Mouse (Mus musculus) urinary bladder, adult 18-20 months (tissue): ENCODE measurements at regions not wholly inside any gene's neighbourhood (a gene's known extent, or its start where the extent isn't known, plus 50 kb on each side); places are given as distances from the start of the nearest gene placed in this dataset.

ENCODE experiments used
- DNase-seq, 2 experiments: peaks; one replicate each; pipeline ENCODE4 v3.0.0; 2022; ENCODE audit warnings: low spot score in 2 of 2, mixed read lengths in 2 of 2

GRCm38 (mm10) chr8:126833471-126834453 lies 111.9 kb downstream of the Tomm20 start:
- peak in 1 of 2 experiments; percentile 54 for DNase-seq

GRCm38 (mm10) chr8:126833006-126833405 lies 112.6 kb downstream of the Tomm20 start:
- DNase-seq, result no peak

GRCm38 (mm10) chr8:126832163-126832978 lies 113.3 kb downstream of the Tomm20 start:
- DNase-seq, result no peak

GRCm38 (mm10) chr8:126831312-126832162 lies 114.1 kb downstream of the Tomm20 start:
- no peak for DNase-seq

- no peak for DNase-seq
Measured at GRCm38 (mm10) chr8:126830242-126830530, 115.5 kb downstream of the Tomm20 start.

- peak; percentile 60 to 68 for DNase-seq
Measured at GRCm38 (mm10) chr8:126829376-126830241, 116.0 kb downstream of the Tomm20 start.

DNA sequence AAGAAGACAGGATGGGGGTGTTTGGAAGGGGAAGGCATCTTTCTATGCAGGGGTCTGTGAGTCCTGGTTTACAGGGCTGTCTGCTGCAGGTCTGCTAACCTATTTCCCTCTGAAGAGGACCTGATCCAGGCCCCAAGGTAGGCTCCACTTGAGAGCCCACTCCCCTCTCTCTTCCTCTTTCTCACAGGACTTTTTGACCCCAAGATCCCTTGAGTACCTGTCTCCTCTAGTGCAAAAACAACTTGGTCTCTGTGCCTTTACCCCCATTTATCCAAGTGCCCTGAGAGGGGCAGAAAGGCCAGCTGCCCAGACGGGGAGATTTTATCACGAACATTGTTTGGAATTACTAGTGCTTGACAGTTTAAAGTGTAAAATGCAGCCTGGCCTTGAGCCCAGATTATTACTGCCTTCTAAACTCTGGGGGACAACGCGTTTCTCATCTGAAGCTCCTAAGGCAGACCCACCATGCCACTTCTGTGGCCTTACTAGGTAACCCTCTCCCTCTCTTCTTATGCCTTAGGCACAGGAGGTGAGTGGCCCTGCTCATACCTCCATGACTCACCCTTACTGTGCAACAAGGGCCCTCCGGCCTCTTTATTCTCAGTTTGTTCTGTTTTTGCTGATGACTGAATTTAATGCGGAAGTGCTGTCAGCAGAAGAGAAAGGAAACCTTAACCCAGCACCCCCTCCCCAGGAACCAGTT lies 117.8 kb downstream of the Tomm20 start:
- no peak for DNase-seq

DNA sequence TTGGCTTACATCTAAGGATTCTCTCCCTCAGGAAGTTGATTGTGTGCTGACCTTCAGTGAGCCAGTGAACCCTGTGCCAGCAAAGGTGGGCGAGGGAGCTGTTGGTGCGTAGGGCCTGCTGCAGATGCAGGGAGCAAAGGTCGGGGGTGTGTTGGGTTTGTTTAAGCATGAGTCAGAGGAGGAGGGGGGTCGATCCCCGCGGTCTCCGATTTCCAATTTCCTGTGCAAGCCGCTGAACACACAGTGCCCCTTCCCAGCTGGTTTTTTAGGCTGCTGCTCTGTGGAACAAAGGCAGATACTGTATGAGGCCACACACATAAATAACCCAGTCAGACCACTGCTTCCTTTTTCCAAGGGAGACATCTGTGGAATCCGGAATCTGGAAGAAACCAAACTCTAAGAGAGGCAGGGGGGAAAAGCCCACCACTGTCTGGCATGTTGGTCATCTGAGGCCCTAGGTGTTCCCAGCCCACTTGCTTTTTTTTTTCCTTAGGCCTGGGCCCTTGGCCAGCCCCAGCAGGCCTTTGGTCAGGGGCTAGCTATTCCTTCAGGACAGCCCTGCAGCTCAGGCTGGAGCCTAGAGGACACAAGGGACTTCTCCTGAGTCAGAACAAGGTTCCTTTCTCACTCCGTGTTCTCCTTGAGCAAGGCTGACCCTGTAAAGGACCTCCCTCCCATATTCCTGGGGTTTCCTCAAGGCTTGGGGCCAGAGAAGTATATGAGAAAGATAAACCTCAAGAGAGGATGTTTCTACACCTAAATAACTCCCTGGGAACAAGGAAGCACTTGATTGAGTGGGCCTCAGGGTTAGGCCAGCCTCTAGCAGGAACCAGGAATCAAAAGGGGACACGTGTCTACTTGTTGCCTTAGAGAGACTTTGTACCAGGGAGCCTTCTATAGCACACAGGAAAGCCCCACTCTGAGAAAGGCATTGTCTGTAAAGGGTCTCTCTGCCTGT lies 119.0 kb downstream of the Tomm20 start:
- peak in 1 of 2 experiments; percentile 74 for DNase-seq

DNA sequence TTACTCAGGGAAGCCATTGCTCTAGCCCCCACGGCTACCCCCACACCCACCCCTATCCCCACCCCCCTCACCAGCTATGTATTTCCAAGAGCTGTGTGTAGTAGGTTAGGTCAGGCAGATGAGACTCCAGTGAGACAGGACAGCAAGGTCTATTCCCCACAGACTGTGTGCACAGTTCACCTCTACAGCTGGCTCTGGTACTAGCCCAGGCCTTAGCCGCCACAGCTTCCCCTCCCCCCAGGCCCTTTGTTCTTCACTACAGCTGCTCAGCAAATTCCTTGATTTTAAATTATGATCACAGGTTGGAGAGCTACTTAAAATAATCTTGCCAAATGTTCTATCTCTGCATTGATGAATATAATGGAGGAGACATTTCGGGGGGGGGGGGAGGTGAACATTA lies 119.8 kb downstream of the Tomm20 start:
- DNase-seq, result no peak

- DNase-seq, result peak in 1 of 2 experiments; percentile 39
Measured at GRCm38 (mm10) chr8:126824575-126825208, 121.0 kb downstream of the Tomm20 start.

DNA sequence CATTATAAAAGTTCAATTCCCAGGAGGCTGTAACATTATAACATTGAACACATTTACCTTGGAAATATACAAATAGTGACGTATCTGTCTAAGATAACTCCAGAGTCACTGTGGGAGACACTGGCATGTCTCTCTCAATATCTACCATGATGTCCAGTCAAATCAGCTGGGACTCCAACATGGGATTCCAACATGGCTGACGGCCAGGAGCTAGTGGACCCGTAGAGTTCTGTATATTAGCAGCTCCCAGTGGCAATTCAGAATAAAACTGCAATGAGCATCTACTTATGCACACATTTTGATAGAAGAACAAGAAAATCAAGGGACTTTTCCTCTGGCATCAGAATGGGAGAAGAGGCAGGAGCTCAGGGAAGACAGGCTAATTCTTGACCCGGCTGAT lies 123.4 kb downstream of the Tomm20 start:
- DNase-seq, result no peak

GRCm38 (mm10) chr8:126821279-126821678 lies 124.4 kb downstream of the Tomm20 start:
- no peak for DNase-seq

DNA sequence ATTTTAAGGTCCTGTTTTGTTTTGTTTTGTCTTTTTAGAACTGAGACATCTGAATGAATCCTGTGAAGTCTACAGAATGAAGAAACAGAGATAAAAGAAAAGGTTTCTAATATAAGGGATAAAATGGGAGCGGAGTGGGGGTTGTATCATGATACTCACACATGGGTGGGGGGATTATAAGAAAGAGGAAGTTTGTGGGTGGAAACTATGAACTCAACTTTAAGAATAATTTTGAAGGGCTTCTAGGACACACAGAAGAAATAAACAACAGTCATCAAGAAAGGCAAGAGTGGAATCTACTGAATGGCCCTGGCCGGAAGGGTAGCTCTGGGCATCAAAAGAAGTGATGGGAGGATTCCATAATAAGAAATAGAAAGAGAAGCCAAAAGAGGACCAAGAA lies 125.1 kb downstream of the Tomm20 start:
- DNase-seq, result no peak

- DNase-seq, result no peak
Measured at GRCm38 (mm10) chr8:126819261-126819660, 126.4 kb downstream of the Tomm20 start.

GRCm38 (mm10) chr8:126816155-126816554 lies 129.5 kb downstream of the Tomm20 start:
- no peak for DNase-seq

DNA sequence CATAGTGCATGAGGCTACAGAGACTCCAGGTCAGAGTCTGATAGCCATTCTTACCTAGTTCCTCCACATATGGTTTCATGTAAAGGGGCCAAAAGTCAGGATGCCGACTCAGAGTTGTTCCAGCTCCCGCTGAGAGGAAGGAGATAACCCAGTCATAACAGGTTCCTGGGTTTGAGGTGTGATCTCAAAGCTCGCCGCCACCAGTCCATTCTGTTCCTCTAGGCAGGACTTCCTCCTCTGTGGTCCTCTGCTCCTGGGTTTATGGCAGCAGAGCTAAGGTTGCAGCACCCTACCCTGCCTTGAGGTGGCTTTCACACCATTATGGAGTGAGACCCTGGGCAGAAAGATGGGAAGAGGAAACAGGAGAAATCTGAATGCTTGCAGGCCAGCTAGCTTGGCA lies 131.2 kb downstream of the Tomm20 start:
- DNase-seq, result no peak

DNA sequence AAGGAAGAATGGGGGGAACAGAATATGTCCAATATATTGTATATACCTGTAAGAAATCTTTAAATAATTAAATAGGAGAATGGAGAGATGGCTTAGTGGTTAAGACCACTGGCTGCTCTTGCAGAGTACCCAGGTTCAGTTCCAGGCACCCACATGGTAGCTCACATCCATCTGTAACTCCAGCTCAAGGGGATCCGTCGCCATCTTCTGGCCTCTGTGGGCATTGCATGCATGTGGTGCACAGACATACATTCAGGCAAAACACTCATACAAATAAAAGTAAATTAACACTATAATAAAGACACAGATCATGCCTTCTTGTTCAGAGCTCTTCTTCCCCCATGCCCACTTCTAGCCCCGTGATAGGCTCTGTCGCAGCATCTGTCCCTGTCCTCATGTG lies 132.0 kb downstream of the Tomm20 start:
- no peak for DNase-seq

- DNase-seq, result no peak
Measured at GRCm38 (mm10) chr8:126812777-126813176, 132.9 kb downstream of the Tomm20 start.
